Mouse (Mus musculus) heart, postnatal 4 days (tissue): ENCODE results near the gene Lmod1. TPM values are rescaled to one million over a fixed set of nuclear protein-coding genes. Genes with fewer than 3 reads are reported as not detected.
A peak's percentile ranks its signal among the peaks of the same experiment; 100 is the strongest.
"Not testable (repeated sequence)": the region's sequence is repeated elsewhere in the genome, so short reads cannot be mapped to it uniquely, and the experiment has no call there.

ENCODE experiments used
- DNase-seq: peaks from one replicate; pipeline ENCODE4 v3.0.0; 2021
- total RNA-seq, 2 experiments: library from RNA; stranded (reverse); gene quantifications; 2 replicates each; pipeline ENCODE4 v1.2.3; 2021

Gene Lmod1
- total RNA-seq, 2 experiments from 2014 or later = 1.4 to 1.6 TPM

DNA sequence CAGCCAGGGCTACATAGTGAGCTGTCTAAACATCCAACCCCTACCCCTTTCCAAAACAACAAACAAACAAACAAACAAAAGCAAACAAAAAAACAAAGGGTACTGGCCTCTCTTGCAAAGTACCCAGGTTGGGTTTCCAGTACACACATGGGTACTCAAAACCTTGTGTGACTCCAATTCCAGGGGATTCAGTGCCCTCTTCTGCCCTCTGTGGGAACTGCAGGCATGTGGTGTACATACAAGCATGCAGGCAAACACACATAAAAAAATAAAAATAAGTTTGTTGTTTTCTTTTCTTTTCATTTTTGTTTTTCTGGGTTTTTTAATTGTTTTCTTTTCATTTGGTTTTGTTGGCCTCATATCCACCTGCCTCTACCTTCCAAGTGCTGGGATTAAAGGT, 37.5 kb downstream of the Lmod1 start:
- DNase-seq = no peak

DNA sequence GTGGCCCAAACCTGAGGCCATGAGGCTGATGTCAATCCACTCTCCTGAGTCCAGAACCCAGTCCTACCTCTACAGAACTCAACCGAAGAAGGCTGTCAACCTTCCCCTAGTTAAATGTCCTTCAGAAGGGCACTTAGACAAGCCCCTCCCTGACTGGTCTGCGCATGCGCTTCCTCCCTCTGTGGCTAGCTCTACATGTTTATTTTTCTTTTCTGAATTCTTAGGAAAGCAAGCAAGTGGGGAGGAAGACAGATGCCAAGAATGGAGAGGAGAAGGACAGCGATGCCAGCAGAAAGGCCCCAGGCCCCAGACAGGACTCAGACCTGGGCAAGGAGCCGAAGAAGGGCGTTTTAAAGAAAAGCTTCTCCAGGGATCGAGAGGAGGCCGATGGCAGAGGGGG, 38.8 kb downstream of the Lmod1 start:
- DNase-seq = no peak

DNA sequence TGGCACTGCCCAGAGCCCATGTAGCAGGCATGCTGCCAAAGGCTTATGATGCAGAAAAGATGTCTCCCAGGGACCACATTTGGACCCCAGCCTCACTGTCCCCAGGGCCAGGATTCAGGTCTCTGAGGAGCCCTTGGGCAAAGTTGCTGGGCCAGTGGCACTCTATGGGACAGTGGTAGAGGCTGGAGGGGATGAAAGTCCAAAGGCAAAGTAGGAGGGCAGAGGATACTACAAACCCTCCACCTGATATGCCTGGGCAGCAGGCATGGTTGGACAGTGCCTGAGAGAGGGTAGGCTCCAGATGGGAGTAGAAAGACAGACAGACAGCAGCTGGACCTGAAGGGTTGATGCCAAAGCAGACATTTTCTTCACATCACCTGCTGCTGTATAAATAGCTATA, 41.8 kb downstream of the Lmod1 start:
- no peak for DNase-seq

DNA sequence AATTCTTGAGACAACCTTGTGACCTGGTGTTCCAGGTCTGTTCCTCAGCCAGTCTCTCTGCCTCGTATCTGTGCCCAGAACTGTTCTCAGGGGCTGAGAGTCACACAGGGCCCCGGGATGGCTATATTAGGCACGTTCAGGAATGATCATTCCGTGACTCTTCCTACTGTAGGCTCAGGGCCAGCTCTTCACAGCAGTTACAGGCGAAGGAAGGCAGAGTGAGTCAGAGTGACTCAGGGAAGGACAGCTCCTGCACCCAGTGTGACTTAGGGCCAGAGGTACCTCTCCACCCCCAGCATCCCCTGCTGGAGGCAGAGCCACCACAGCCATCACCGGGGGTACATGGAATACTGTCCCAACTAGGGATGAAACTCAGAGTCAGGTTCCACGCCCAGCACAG, 42.4 kb downstream of the Lmod1 start:
- no peak for DNase-seq

DNA sequence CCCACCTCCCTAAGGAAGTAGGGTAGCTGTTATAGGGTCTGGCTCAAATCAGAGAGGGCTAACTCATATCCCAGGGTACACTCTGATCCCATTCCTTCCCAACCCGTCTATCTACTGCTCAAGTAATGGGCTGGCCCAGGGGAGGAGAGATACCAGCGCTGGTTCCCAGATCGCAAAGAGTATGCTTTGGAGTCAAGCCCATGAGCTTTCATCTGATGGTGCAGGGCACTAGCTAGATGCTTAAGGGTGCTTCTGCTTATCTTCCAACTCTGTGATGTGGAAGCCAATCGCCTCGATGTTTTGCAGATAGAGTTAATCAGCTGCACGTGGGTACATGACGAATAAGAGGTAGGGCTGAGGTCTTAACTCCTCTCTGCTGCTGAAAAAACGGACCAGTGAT, 43.0 kb downstream of the Lmod1 start:
- no peak for DNase-seq

DNA sequence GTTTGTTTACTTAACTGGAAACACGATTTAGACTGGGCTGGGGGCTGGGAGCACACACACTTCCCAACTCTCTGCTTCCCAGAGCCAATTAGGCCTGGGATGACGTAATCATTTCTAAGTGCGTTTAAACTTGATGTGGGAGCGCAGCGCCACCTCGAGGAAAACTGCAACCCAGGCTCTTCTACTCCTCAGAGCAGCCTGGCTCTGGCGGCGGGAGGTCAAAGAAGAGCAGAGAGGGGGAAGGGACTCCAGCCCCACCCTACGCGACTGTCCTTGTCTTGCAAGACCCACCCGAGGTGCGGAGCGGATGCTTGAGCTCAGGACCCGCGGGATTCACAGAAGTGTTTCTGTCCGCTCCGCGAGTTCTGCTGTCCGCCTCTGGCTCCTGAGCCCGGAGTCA, 43.6 kb downstream of the Lmod1 start:
- DNase-seq = peak; percentile 92

DNA sequence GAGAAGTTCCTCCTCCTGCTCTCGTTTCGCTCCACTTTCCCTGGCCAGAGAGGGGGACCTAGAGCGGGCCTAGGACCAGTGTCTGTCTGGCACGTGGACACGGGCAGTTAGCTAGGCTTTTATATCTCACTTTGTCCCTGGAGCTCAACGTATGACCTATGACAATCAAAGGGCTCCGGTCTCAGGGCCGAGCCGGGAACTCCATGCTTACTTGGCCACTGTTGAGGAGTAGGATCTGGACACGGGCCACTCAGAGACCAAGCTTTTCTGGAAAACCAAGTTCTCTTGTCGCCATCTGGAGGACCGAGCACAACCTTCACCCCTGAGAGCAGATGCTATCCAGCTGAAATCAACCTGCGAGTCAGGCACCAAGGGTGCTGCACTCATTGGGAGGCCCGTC, 44.4 kb downstream of the Lmod1 start:
- DNase-seq = peak; percentile 66

DNA sequence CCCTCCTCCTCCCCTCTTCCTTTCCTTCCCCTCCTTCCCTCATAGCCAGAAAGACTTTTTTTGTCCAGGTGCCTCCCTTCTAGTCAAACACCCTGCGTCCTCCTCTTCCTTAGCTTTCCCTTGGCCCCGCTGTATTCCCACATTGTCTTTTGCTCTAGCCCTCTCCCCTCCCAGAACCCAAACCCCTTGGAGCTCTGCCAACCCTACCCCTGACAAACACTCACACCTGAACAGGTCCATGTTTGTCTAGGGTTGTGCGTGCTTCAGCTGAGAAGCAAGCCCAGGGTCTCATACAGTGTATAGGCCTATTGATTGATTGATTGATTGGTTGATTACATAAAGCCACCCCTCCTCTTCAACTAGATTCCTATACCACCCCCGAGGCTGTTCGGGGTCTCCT, 44.8 kb downstream of the Lmod1 start:
- no peak for DNase-seq

DNA sequence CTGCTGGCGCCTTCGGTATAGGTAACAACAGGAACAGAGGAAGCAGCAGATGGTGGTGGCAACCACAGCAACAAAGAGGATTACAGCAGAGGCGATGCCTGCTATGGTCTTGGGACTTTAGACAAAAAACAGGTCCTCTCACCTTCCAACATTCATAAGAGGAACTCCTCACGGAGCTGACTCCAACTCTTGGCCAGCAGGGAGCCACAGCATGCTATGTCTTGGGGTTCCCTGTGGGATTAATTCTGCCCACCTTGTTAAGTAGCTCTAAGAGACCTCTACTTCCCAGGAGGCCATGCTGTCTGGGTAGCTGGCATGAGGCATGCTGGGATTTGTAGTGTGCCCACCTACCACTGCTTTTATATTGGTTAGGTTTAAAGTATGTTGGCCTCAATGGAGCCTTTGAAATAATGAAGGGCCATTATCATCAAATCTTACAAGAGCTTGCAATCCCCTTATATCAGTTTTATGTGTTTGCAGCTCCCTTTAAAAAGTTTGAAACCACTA, 48.6 kb downstream of the Lmod1 start:
- DNase-seq = no peak

DNA sequence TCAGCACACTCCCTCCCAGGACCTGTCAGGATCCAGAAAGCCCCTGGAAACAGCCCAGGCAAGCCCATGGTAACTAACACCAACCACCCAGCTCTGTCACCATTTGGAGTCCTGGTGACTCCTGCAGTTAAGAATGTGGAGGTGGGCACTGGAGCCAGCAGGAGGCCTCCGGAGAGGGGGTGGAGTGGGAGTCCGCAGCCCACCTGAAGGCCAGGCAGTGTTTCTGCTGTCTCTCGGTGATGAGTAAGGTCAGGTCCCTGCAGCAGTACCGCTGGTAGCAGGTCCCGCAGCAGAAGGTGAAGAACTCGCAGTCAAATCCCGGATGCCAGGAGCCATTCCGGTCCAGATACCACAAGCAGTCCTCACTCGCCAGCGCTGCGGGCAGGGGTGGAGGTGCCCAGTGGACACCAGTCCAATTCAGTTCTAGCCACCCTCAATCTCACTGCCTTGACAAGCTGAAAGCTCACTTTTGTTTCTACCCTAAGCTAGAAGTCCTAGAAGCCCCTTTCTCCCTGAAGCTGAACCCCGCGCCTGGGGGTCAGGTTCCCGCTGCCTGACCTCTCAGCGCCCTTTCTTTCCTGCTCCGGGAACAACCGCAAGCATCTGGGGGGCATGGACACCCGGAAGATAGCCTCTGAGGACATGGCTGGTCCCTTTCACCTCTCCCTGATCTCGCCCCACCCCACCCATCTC, 49.7 kb downstream of the Lmod1 start:
- DNase-seq = no peak

DNA sequence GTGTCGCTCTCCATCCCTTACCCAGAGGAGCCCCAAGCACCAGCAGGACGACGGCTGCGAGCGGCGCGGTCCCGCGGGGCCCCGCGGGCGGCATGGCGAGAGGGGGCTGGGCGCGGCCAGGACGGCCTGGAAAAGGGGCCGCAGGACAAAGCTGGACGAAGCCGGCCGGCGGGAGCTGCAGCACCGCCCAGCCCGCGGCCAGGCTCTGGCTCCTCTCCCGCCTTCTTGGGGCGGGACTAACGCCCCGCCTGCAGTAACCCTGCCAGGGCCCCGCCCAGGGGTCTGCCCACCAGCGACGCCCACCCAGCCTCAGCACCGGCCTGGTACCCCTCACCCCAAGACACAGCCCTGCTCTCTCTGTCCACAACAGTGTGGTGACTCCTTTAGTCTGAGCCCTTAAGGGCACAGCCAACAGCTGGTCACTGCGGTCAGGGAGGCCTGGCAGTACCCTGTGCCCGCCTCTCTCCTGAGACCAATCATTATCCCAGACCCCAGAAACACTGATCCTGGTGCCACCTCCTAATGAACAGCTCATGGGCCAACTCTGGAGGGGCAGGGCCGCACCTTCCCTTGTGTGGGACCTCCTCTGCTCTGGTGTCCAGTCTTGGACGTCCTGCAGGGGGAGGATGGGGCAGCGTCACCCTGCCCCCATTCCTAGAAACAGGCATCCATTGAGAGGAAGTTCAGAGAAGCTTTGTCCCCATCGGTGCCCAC, 50.4 kb downstream of the Lmod1 start, which contains the start of gene Shisa4:
Gene Shisa4 (minus strand): TSS at position 370 of the 714 bp plus-strand sequence.
- peak; percentile 79 for DNase-seq

DNA sequence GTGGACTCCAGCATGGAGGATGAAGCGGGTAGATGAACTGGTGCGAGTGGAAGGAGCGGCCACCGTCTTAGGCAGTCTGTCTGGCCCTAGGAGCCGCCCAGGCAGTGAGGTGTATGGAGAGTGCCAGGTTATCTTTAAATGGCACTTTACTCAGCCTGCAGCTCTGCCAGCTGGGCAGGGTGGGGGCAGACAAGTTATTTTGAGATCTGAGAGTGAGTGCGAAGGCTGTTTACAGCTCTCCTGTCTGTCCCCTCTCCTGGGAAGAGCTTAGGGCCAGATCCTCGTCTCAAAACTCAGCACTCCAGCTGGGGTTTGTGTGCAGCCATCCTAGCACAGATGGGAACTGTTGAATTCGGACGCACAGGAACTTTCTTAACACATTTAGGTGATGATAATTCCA, 54.0 kb downstream of the Lmod1 start:
- peak; percentile 52 for DNase-seq

DNA sequence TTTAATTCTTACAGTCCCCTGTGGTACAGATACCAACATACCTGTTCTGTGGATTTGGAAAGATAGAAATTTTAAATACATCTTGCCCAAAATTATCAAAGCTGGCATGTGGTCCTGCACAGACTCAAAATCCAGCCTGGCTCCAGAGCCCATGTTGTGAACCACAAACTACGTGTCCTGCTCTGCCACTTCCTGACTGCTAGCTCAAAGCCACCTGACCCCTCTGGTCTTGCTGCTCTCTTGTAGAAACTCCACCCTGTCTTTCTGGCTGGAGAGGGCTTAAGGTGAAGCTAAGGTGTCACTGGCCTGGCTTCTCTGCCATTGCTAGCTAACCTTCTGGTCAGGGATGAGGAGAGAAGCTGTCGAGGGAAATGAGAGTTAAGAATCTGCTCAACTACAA, 54.4 kb downstream of the Lmod1 start:
- no peak for DNase-seq

DNA sequence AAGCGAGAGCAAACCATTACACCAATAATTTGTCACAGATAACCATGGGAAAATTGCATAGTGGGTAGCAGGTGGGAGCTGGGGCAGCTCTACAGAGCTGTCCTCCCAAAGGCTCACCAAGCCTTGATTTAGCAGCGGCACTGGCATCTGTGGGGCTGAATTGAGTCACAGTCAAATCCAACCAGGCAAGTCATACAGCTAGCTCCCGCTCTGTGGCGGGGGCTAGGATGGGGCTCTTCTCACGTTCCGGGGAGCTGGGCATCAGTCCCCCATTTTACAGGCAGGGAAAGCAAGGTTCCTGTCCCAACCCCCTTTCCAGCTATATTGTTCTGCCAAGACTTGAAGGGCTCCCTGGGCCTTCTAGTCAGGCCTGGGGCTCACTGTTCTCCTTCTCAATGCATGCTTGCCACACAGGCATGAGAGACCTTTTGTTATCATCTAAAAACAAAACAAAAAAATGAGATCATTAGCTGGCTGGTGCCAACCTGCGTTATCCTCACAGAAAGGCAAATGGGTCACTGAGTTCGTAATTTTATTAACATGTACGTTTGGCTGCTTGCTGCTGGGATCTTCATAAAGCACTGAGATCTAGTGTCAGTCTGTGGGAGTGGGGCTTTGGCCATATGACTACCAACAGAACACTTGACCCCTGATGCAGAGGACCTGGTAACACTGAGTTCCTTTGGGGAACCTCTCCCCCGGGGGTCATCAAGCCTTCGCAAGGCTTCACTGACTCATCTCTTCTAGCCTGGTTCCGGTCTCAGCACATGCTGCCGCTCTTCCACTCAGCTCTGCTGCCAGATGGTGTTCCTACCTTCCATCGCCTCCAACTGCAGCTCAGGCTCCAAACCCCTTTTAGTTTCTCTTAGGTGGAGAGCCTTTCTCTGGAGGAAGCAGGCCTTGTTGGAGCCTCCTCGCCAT, 55.7 kb downstream of the Lmod1 start:
- DNase-seq = no peak

DNA sequence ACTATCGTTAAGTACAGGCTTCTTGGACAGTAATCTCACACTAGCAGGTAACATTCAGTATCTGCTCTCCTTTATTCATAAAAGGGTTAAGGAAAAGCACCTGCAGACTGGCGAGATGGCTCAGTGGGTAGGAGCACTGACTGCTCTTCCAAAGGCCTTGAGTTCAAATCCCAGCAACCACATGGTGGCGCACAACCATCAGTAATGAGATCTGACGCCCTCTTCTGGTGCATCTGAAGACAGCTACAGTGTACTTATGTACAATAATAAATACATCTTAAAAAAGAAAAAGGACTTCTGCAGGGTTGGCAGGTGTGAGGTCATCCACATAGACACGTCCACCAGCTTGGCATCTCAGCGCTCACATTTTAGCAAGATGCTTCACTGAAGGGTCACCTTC, 57.0 kb downstream of the Lmod1 start:
- not testable (repeated sequence) for DNase-seq

DNA sequence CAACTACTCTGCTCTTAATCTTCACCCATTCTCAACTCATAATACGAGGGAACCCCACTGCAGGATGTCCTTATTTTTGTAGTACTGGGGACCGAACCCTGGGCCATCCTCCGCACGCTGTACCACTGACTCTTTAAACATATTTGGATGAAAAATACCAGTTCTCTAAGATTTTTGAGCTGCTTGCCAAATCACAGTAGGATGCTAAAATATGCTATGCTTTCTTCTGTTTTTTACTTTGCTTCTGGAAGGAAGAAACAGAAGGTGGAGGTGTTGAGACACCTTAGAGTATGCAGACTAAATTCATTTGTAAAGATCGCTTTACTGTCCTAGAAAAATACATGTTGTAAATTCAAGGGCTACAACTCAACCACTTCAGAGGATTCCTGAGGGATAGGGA, 59.6 kb downstream of the Lmod1 start:
- DNase-seq = no peak

DNA sequence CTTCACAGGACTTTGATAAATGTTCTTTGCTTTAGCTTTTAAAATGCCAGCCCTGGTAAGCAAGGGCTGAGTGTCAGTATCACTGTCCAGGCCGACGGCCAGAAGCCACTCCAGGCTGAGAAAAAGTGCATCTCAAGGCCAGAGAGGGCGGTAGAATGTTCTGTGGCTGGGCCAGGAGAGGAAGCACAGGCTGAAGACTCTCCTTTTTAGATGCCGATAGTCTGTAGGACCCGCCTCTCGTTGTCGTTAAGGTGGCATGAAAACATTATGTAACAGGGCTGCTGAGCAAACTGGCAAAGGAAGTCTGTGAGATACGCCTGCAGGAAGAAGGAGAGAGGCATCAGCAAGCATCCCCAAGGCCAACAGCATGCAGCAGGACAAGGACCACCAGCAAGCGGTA, 60.6 kb downstream of the Lmod1 start:
- DNase-seq = no peak

DNA sequence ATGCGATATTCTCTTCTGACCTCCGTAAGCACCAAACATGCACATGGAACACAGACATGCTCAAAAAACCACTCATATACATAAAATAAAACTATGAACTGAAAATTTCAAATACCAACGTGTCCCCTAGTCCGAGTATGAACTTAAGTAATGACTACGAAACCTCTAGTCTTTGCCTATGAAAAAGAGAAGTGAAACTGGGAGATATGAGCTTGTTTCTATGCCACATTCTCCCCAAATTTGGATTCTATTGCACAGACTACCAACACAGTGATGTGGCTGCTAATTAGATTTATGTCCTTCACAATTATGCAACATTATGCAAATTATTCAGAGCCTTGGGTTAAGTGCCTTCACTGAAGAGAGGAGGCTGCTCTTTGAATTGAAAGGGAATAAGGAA, 74.9 kb downstream of the Lmod1 start:
- DNase-seq = no peak

DNA sequence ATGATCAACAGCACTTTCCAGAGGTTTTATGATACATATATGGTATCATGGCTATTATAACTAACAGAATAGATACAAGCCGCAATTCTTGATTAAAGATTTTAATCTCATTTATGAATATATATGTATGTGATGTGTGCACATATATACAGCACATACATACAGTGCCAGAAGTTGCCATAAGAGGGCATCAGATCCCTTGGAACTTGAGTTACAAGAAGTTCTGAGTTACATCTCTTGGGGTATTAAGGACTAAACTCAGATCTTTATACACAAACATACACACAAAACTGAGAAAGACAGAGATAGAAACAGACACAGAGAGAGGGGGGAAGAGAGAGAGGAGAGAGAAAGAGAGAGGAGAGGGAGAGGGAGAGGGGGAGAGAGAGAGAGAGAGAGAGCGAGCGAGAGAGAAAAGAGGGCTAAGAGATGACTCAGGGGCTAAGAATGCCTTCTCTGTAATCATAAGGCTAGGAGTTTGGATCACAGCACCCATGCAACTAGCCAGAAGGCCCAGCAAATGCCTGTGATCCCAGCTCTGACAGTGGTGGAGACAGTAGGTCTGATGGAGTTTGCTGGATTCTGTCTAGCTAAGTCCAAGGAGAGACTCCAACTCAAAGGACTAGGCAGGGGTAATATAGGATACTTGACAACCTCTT, 77.0 kb downstream of the Lmod1 start:
- DNase-seq = no peak

DNA sequence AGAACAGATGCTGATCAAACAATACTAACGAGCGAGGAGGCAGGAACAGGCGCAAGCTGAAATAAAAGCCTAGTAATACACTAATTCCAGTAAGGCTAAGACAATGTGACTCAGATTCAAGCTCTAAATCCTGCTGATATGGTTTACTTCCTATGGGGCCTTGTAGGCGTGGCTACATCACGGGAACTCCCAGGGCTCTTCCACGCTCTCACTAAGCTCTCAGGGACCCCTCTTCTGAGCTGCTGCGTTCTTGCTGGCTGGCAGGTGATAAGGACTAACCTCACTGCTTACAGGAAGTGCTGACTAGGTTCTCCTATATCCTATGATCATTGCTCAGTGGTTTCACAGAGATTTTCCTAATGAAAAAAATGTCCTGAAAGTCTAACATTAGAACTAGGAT, 80.7 kb downstream of the Lmod1 start:
- no peak for DNase-seq

DNA sequence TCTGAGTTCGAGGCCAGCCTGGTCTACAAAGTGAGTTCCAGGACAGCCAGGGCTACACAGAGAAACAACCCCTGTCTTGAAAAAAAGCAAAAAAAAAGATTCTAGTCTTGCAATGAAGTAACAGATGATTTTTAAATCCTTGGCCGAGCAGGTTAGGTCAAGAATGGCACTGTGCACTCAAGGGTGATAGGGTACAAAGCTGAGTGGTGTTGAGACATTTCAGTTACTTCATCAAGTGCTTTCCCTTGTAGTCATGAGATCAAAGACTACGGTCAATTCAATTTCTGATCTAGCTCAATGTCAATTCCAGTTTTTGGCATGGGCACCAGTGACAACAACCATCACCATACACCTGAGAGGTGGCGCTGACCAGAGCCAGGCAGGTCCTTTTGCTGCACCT, 84.4 kb downstream of the Lmod1 start:
- DNase-seq = no peak

DNA sequence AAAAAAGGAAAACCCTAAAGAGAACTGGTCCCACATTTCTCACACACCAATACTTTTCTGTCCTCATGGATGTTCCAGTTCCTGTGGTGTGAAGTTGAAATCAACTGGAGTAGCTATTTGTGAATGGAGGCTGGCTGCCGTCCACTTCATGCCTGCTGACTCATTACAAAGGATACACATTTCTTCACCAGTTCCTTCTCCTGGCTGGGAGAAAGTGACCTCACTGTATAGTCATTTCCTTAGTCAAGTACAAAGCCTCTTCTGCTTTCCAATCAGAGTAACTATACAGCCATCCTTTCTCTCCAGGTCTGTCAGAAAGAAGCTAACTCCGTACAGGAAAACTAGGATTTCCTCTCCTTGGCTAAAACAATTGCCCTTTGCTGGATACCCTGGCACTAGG, 86.4 kb downstream of the Lmod1 start:
- peak; percentile 71 for DNase-seq

DNA sequence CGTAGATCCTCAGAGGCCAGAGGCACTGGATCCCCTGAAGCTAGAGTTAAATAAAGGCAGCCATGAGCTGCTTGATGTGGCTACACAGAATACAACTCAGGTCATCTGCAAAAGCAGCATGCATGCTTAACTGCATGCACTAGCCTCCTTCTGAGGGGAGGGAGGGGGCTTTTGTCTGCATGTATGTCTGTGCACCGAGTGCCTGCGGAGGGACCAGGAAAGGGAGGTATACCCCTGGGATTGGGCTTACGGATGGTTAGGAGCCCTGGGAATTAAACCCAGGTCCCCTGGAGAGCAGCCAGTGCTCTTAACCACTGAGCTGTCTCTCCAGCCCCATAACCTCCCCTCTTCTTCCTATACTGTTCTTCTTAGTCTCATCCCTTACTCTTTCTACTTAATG, 87.5 kb downstream of the Lmod1 start:
- DNase-seq = no peak
